Mouse (Mus musculus): ENCODE data around the gene Ap5m1.

Gene Ap5m1

DNA sequence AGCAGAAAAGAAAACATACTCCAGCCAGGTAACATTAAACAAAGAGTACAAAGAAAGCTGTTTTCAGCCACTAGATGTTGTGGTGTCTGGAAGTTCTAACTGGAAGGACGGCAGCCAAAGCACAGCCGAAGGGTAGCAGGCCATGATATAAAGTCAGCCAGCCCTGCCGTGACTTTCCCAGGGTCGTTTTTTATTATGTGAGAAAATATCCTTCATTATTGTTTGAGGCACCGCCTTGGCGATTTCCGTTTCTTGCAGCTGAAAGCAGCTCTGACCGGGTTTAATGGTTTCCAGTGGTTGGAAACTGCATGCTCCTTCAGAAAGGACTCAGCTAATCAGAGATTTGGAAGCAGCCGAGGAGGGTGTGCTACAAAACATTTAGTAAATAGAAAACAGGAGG, 55.8 kb downstream of the Ap5m1 start:
- no peak for DNase-seq (ENCODE audit: low read depth in 1 of 2, low spot score in 2 of 2)

DNA sequence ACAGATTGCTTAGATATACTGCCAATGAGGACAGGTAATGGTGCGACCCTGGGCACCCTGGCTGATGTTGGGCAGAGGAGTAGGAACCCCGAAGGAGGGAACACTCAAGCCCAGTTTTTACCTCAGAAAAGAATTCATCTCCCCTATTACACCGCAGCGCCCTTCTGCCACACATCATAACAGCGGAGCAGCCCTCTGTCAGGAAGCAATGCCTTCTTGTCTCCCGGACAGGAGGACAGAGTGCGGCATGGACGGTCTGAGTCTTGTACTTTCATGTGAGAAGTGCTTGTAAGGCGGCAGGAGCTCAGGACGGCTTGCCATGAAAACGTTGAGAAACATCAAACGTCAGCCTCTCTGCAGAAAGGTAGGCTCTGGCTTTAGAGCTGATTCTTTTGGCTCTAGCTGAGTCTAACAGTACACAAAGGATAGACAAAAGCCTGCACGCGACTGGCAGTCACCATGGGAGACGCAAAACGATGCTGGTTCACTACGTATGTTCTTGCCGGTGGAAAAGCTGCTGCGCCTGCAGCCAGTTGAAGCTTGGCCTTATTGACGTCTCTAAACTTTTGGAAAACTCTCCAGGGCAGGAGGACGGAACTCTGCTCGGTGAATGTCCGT, 61.4 kb downstream of the Ap5m1 start:
- DNase-seq (ENCODE audit: low read depth in 1 of 2, low spot score in 2 of 2) = no peak

DNA sequence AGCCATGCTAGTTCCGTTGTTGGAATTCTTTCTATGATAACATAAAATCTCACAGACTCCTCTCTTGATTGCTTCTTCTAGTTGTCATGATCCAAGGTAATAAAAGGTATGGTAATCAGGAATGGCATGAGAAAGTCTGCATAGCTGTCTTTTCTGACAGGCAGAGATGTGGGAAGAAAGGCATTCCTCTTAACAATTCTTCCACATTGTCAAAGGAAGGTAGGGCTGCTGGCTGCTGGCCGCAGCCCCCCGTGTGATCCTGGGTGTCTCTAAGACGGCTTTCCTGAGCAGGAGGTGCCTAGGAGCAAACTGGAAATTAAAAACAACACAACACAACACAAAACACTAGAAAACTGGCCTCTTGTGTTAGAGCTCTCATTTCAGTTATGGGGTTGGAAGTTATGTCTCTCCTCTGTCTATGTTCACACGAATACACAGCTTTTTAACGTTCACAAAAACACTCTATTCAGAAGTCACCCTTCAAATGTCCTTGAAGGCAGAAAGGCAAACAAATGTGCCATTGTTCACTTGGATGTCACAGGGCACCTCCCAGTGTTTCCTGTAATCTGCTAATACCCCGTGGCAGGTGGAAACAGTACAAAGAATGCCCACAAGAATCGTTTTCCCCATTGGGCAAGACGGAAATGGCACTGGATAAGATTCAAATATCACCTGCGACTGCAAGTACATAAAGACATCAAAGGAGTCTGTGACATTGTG, 62.8 kb downstream of the Ap5m1 start:
- no peak for DNase-seq (ENCODE audit: low read depth in 1 of 2, low spot score in 2 of 2)

DNA sequence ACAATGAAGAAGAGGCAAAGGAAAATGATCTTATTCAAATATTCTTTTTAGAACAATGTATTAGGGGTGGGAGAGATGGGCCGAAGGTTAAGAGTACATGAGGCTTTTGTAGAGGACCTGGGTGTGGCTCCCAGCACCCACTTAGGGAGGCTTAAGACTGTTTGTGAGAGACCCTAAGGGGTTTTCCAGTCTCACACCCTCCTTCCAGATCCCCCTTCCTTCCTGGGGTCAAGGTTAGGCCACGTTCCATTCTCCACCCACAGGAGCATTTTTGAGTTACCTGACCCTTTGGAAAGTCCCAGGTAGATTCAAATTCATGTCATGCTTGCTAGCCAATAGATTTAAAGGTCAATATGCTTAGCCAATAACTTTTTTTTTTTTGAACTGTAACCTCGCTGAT, 66.5 kb downstream of the Ap5m1 start:
- DNase-seq (ENCODE audit: low read depth in 1 of 2, low spot score in 2 of 2) = no peak

DNA sequence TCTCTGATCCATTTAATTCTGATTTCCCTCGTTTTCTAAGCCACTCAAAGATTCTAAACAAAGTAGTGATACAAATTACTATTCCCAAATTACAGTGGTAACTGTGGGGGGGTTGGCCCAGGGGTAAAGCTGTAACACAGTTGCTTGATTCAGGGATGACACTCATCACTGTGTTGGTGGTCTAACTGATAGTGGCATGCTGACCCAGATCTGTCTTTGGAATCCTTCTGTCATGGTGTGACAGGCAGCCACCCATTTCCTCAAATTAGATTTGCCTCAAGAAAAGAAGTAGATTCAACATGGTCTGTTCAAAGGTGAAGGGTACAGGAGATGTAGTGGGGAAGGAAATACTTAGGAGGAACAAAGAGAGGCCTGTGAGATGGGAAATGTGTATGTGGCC, 72.3 kb downstream of the Ap5m1 start:
- DNase-seq (ENCODE audit: low read depth in 1 of 2, low spot score in 2 of 2) = no peak

DNA sequence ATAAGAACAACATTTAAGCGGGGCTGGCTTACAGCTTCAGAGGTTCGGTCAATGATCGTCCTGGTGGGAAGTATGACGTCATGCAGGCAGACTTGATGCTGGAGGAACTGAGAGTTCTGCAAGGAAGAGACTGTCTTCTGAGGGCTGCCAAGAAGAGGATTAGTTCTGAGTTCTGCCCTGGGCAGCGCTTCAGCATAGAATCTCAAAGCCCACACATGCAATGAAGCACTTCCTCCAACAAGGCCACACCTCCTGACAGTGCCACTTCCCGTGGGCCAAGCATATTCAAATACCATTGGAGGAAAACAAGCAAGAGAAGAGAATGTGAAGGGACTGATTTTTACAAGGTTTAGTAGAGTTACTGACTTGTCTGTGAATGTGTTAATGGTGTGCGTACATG, 74.9 kb downstream of the Ap5m1 start:
- no peak for DNase-seq (ENCODE audit: low read depth in 1 of 2, low spot score in 2 of 2)
